Mouse (Mus musculus) limb, embryonic 13.5 days (tissue): ENCODE data around the gene Hivep3. TPM values are rescaled to one million over a fixed set of nuclear protein-coding genes. Genes with fewer than 3 reads are reported as not detected.

Source experiments
- ATAC-seq: fragments of 200-750 bp; cut with Nextera tagmentation; 2 replicates; pipeline ENCODE4 v1.8.0; 2017; ENCODE audit warnings: low read depth, moderate number of reproducible peaks, moderate TSS enrichment; ENCODE audit not compliant: low FRiP score
- H3K27ac ChIP-seq: fragments of 300-500 bp; sonication (generic); 2 replicates; pipeline ENCODE4 v1.5.1; 2015; ENCODE audit warnings: inconsistent platforms, mild to moderate bottlenecking, moderate library complexity
- H3K27me3 ChIP-seq: fragments of 300-500 bp; sonication (generic); 2 replicates; pipeline ENCODE4 v1.6.1; 2015; ENCODE audit warnings: mild to moderate bottlenecking, inconsistent platforms
- H3K36me3 ChIP-seq: fragments of 300-500 bp; sonication (generic); 2 replicates; pipeline ENCODE4 v1.6.1; 2015; ENCODE audit warnings: inconsistent platforms, mild to moderate bottlenecking, moderate library complexity
- H3K4me1 ChIP-seq: fragments of 300-500 bp; sonication (generic); 2 replicates; pipeline ENCODE4 v1.6.1; 2015; ENCODE audit warnings: inconsistent platforms
- H3K4me2 ChIP-seq: fragments of 300-500 bp; sonication (generic); replicated peaks from 2 replicates; pipeline ENCODE4 v1.6.1; 2015; ENCODE audit warnings: inconsistent platforms, mild to moderate bottlenecking, moderate library complexity
- H3K4me3 ChIP-seq: fragments of 300-500 bp; sonication (generic); 2 replicates; pipeline ENCODE4 v1.5.1; 2015; ENCODE audit warnings: moderate library complexity, mild to moderate bottlenecking, inconsistent platforms
- H3K9ac ChIP-seq: fragments of 300-500 bp; sonication (generic); 2 replicates; pipeline ENCODE4 v1.6.1; 2015; ENCODE audit warnings: mild to moderate bottlenecking, inconsistent platforms
- H3K9me3 ChIP-seq: fragments of 300-500 bp; sonication (generic); 2 replicates; pipeline ENCODE4 v1.6.1; 2016; ENCODE audit warnings: inconsistent platforms
- WGBS: fragments of 180-500 bp; shearing (Covaris S2); methylation state at CpG from one replicate; pipeline ENCODE4 v1.1.7; 2015; 5-methylcytosine and 5-hydroxymethylcytosine counted together
- polyA plus RNA-seq: library from polyadenylated mRNA; unstranded; fragments of >200 nt; fragmentation: Nextera tagmentation; extraction: Ambion mirVana; gene quantifications from 2 replicates; pipeline ENCODE4 v1.2.1, GENCODE M21; 2015

Gene Hivep3
- polyA plus RNA-seq, 1 experiment from 2014 or later = 2.1 TPM

GRCm38 (mm10) chr4:119733942-119734341, 358 bp downstream of the Hivep3 start:
- Histone ChIP-seq H3K9me3 (no peaks in the 10 kb centered on the region), H3K4me2 (peak overlapping the region; percentile 100), H3K4me1 (0 out of 2 replicates have a peak, but pooled peaks cover 9% of the 10 kb centered on the region), H3K9ac (peak overlapping the region; percentile 68), H3K36me3 (no peaks in the 10 kb centered on the region), H3K4me3 (peak overlapping the region; percentile 79), H3K27me3 (peaks cover 33% of the 10 kb centered on the region), H3K27ac (no peak overlapping the region)
- whole genome bisulfite sequencing = under 1% methylated on average over 42 of the region's 44 CpGs
- no peak for ATAC-seq

- Histone ChIP-seq H3K9ac (peak overlapping the region; percentile 68; the same call in 1 of the 2 replicates), H3K4me3 (peak overlapping the region; percentile 79), H3K4me1 (0 out of 2 replicates have a peak, but pooled peaks cover 9% of the 10 kb centered on the region), H3K4me2 (peak overlapping the region; percentile 100), H3K27ac (no peak overlapping the region), H3K27me3 (peaks cover 33% of the 10 kb centered on the region), H3K9me3 (no peaks in the 10 kb centered on the region), H3K36me3 (no peaks in the 10 kb centered on the region)
- no peak for ATAC-seq
- 23% methylated on average over 4 of the region's 4 CpGs for WGBS
Measured at GRCm38 (mm10) chr4:119734352-119734751, 768 bp downstream of the Hivep3 start.

GRCm38 (mm10) chr4:119738641-119739040, 5.1 kb downstream of the Hivep3 start:
- Histone ChIP-seq H3K27ac (no peak overlapping the region), H3K4me3 (no peak overlapping the region), H3K36me3 (no peaks in the 10 kb centered on the region), H3K4me2 (no peak overlapping the region), H3K4me1 (0 out of 2 replicates have a peak, but pooled peaks cover 7% of the 10 kb centered on the region), H3K9ac (no peak overlapping the region), H3K27me3 (peaks cover 30% of the 10 kb centered on the region), H3K9me3 (no peaks in the 10 kb centered on the region)
- no peak for ATAC-seq
- WGBS = 41% methylated on average over 4 of the region's 4 CpGs

GRCm38 (mm10) chr4:119739301-119740062, 5.9 kb downstream of the Hivep3 start:
- no peak for ATAC-seq
- 53% methylated on average over 9 of the region's 9 CpGs for WGBS

GRCm38 (mm10) chr4:119748341-119748740, 14.8 kb downstream of the Hivep3 start:
- 79% methylated on average over 2 of the region's 2 CpGs for WGBS
- Histone ChIP-seq H3K4me2 (no peak overlapping the region), H3K9ac (no peak overlapping the region), H3K9me3 (no peaks in the 10 kb centered on the region), H3K4me3 (no peak overlapping the region), H3K27me3 (no peaks in the 10 kb centered on the region), H3K36me3 (no peaks in the 10 kb centered on the region), H3K27ac (no peak overlapping the region), H3K4me1 (no peaks in the 10 kb centered on the region)
- no peak for ATAC-seq

More at GRCm38 (mm10) chr4:119739301-119740062, 5.9 kb downstream of the Hivep3 start:
- Histone ChIP-seq H3K9ac (no peak overlapping the region), H3K4me1 (no peaks in the 10 kb centered on the region), H3K27ac (no peak overlapping the region), H3K36me3 (no peaks in the 10 kb centered on the region), H3K9me3 (no peaks in the 10 kb centered on the region), H3K4me3 (no peak overlapping the region), H3K27me3 (peaks cover 22% of the 10 kb centered on the region), H3K4me2 (no peak overlapping the region)

GRCm38 (mm10) chr4:119750157-119750556, 16.6 kb downstream of the Hivep3 start:
- H3K27ac ChIP-seq = no peak overlapping the region
- ATAC-seq = no peak

GRCm38 (mm10) chr4:119750681-119751211, 17.2 kb downstream of the Hivep3 start:
- Histone ChIP-seq H3K4me1 (no peaks in the 10 kb centered on the region), H3K27ac (no peak overlapping the region), H3K4me2 (no peak overlapping the region), H3K36me3 (no peaks in the 10 kb centered on the region), H3K9ac (no peak overlapping the region), H3K9me3 (0 out of 2 replicates have a peak, but pooled peaks cover 3% of the 10 kb centered on the region), H3K4me3 (no peak overlapping the region), H3K27me3 (no peaks in the 10 kb centered on the region)
- 81% methylated on average over 6 of the region's 6 CpGs for WGBS
- no peak for ATAC-seq

More at GRCm38 (mm10) chr4:119750157-119750556, 16.6 kb downstream of the Hivep3 start:
- Histone ChIP-seq H3K9ac (no peak overlapping the region), H3K4me3 (no peak overlapping the region), H3K9me3 (0 out of 2 replicates have a peak, but pooled peaks cover under 1% of the 10 kb centered on the region), H3K27me3 (no peaks in the 10 kb centered on the region), H3K4me1 (no peaks in the 10 kb centered on the region), H3K4me2 (no peak overlapping the region), H3K36me3 (no peaks in the 10 kb centered on the region)
- WGBS = 42% methylated on average over 4 of the region's 4 CpGs

- 92% methylated on average over 2 of the region's 2 CpGs for WGBS
- no peak for ATAC-seq
- H3K9me3 ChIP-seq = 0 out of 2 replicates have a peak, but pooled peaks cover 3% of the 10 kb centered on the region
Measured at GRCm38 (mm10) chr4:119751408-119752006, 17.9 kb downstream of the Hivep3 start.

GRCm38 (mm10) chr4:119759574-119760233, 26.1 kb downstream of the Hivep3 start:
- no peak overlapping the region for H3K9ac ChIP-seq
- 78% methylated on average over 4 of the region's 4 CpGs for WGBS
- H3K4me1 ChIP-seq = no peaks in the 10 kb centered on the region
- no peak overlapping the region for H3K4me3 ChIP-seq
- no peaks in the 10 kb centered on the region for H3K36me3 ChIP-seq
- no peak overlapping the region for H3K4me2 ChIP-seq
- 0 out of 2 replicates have a peak, but pooled peaks cover 3% of the 10 kb centered on the region for H3K9me3 ChIP-seq
- H3K27ac ChIP-seq = no peak overlapping the region
- no peak for ATAC-seq
- no peaks in the 10 kb centered on the region for H3K27me3 ChIP-seq

More at GRCm38 (mm10) chr4:119751408-119752006, 17.9 kb downstream of the Hivep3 start:
- no peak overlapping the region for H3K4me3 ChIP-seq
- H3K27me3 ChIP-seq = no peaks in the 10 kb centered on the region
- no peak overlapping the region for H3K9ac ChIP-seq
- no peaks in the 10 kb centered on the region for H3K36me3 ChIP-seq
- no peak overlapping the region for H3K4me2 ChIP-seq
- no peak overlapping the region for H3K27ac ChIP-seq
- H3K4me1 ChIP-seq = no peaks in the 10 kb centered on the region

- Histone ChIP-seq H3K27ac (no peak overlapping the region), H3K4me2 (no peak overlapping the region), H3K9ac (no peak overlapping the region), H3K4me3 (no peak overlapping the region), H3K36me3 (no peaks in the 10 kb centered on the region), H3K9me3 (no peaks in the 10 kb centered on the region), H3K4me1 (no peaks in the 10 kb centered on the region), H3K27me3 (no peaks in the 10 kb centered on the region)
- no peak for ATAC-seq
- 79% methylated on average over 7 of the region's 7 CpGs for whole genome bisulfite sequencing
Measured at GRCm38 (mm10) chr4:119760820-119761219, 27.2 kb downstream of the Hivep3 start.

GRCm38 (mm10) chr4:119761459-119762121, 28.0 kb downstream of the Hivep3 start:
- Histone ChIP-seq H3K9me3 (no peaks in the 10 kb centered on the region), H3K4me1 (no peaks in the 10 kb centered on the region), H3K36me3 (no peaks in the 10 kb centered on the region), H3K4me2 (no peak overlapping the region), H3K27me3 (no peaks in the 10 kb centered on the region), H3K4me3 (no peak overlapping the region), H3K9ac (no peak overlapping the region), H3K27ac (no peak overlapping the region)
- 86% methylated on average over 9 of the region's 9 CpGs for WGBS
- ATAC-seq = no peak
